Mouse (Mus musculus) telencephalon, adult 2 months (tissue): ENCODE data around the gene Efnb3.
"Not testable (repeated sequence)": the region's sequence is repeated elsewhere in the genome, so short reads cannot be mapped to it uniquely, and the experiment has no call there.

Experiments
- DNase-seq: peaks from one replicate; pipeline ENCODE4 v3.0.0-alpha.2; 2011; ENCODE audit warnings: low read depth, low spot score

The Efnb3 gene

GRCm38 (mm10) chr11:69551310-69551709 is 8.7 kb downstream of the Efnb3 start:
- no peak for DNase-seq

GRCm38 (mm10) chr11:69549060-69549656 is 10.8 kb downstream of the Efnb3 start, which contains the start of gene Dnah2:
Gene Dnah2 (minus strand): TSS chr11:69549110.
- DNase-seq = no peak

GRCm38 (mm10) chr11:69547071-69547470 is 12.9 kb downstream of the Efnb3 start:
- no peak for DNase-seq

- no peak for DNase-seq
Observed at GRCm38 (mm10) chr11:69546423-69547053, 13.5 kb downstream of the Efnb3 start.

- no peak for DNase-seq
Observed at GRCm38 (mm10) chr11:69545957-69546356, 14.0 kb downstream of the Efnb3 start.

- DNase-seq = no peak
Observed at GRCm38 (mm10) chr11:69543598-69543997, 16.4 kb downstream of the Efnb3 start.

- DNase-seq = not testable (repeated sequence)
Observed at GRCm38 (mm10) chr11:69541741-69542140, 18.3 kb downstream of the Efnb3 start.

- DNase-seq = no peak
Observed at GRCm38 (mm10) chr11:69540700-69541099, 19.3 kb downstream of the Efnb3 start.

- no peak for DNase-seq
Observed at GRCm38 (mm10) chr11:69534990-69535389, 25.0 kb downstream of the Efnb3 start.

- DNase-seq = no peak
Observed at GRCm38 (mm10) chr11:69532480-69533150, 27.4 kb downstream of the Efnb3 start.

- DNase-seq = not testable (repeated sequence)
Observed at GRCm38 (mm10) chr11:69530755-69531154, 29.2 kb downstream of the Efnb3 start.

GRCm38 (mm10) chr11:69530281-69530680 is 29.7 kb downstream of the Efnb3 start:
- DNase-seq = not testable (repeated sequence)

GRCm38 (mm10) chr11:69528031-69528390 is 32.0 kb downstream of the Efnb3 start:
- no peak for DNase-seq

- DNase-seq = no peak
Observed at GRCm38 (mm10) chr11:69527098-69528030, 32.6 kb downstream of the Efnb3 start.

GRCm38 (mm10) chr11:69526631-69527030 is 33.4 kb downstream of the Efnb3 start:
- no peak for DNase-seq

- no peak for DNase-seq
Observed at GRCm38 (mm10) chr11:69525661-69526060, 34.3 kb downstream of the Efnb3 start.

GRCm38 (mm10) chr11:69523651-69524050 is 36.4 kb downstream of the Efnb3 start:
- DNase-seq = no peak

GRCm38 (mm10) chr11:69521526-69522149 is 38.4 kb downstream of the Efnb3 start:
- no peak for DNase-seq

GRCm38 (mm10) chr11:69519976-69520375 is 40.0 kb downstream of the Efnb3 start:
- DNase-seq = no peak

- DNase-seq = no peak
Observed at GRCm38 (mm10) chr11:69516661-69517060, 43.3 kb downstream of the Efnb3 start.

- no peak for DNase-seq
Observed at GRCm38 (mm10) chr11:69516151-69516640, 43.8 kb downstream of the Efnb3 start.
